ENCODE assay signal across 14 mouse cellular contexts in genomic region chr17:56308088-56308487, GRCm38 (mm10). TPM values are rescaled to one million over a fixed set of nuclear protein-coding genes. Genes with fewer than 3 reads are reported as not detected.
A peak's percentile ranks its signal among the peaks of the same experiment; 100 is the strongest.
DNase-seq lines count a peak whose midpoint lies in the region; ATAC-seq and TF ChIP-seq lines count a peak whose summit lies in the region.
"Had no signal": no experiment of that assay in that cellular context is flagged by ENCODE, and none has a peak within 500 bp of the region (broad histone marks: within the 10 kb centered on the region; RNA-seq: fewer than 3 reads in every experiment).

No protein-coding gene starts in this region.

- 76% methylated on average over 6 of the region's 6 CpGs for WGBS in heart, embryonic 13.5 days
- 48% methylated on average over 6 of the region's 6 CpGs for WGBS in lung, postnatal 0 days

- no peak overlapping the region for H3K4me2 ChIP-seq in heart, embryonic 13.5 days
- no peak overlapping the region for H3K4me2 ChIP-seq in lung, postnatal 0 days (replicated peaks; ENCODE audit: low read depth, low read length)
- H3K4me2 ChIP-seq: neural tube, embryonic 12.5 days had no signal

- H3K9ac ChIP-seq in heart, embryonic 13.5 days: peak overlapping the region; percentile 59
- no peak overlapping the region for H3K9ac ChIP-seq in lung, postnatal 0 days (replicated peaks; ENCODE audit: low read depth)
- H3K9ac ChIP-seq: neural tube, embryonic 12.5 days had no signal

- H3K36me3 ChIP-seq in heart, embryonic 13.5 days: peaks cover 76% of the 10 kb centered on the region
- H3K36me3 ChIP-seq in G1E (replicated peaks): peaks cover 86% of the 10 kb centered on the region
- H3K36me3 ChIP-seq in lung, postnatal 0 days (ENCODE audit: insufficient read depth, low read length): no peaks in the 10 kb centered on the region

- H3K27me3 ChIP-seq in heart, embryonic 13.5 days (replicated peaks): no peaks in the 10 kb centered on the region
- H3K27me3 ChIP-seq in G1E (ENCODE audit: insufficient read depth, low read length): no peaks in the 10 kb centered on the region
- H3K27me3 ChIP-seq in lung, postnatal 0 days (replicated peaks; ENCODE audit: insufficient read depth, low read length): no peaks in the 10 kb centered on the region
- H3K27me3 ChIP-seq: neural tube, embryonic 12.5 days; Patski had no signal

- H3K9me3 ChIP-seq in heart, embryonic 13.5 days: no peaks in the 10 kb centered on the region
- no peaks in the 10 kb centered on the region for H3K9me3 ChIP-seq in G1E (replicated peaks)
- H3K9me3 ChIP-seq in lung, postnatal 0 days (ENCODE audit: low read length): no peaks in the 10 kb centered on the region
- H3K9me3 ChIP-seq: neural tube, embryonic 12.5 days had no signal

- no peak for TF ChIP-seq EP300 in lung, postnatal 0 days (IDR thresholded peaks at IDR 0.05)

- DNase-seq in heart, postnatal 36 days: no peak
- DNase-seq in G1E (ENCODE audit: low spot score): no peak
- peak; percentile 75 for DNase-seq in kidney, adult 9 months
- DNase-seq in lung, postnatal 0 days (ENCODE audit: low spot score): peak; percentile 45
- no peak for DNase-seq in right cerebral cortex, adult 2 months (ENCODE audit: low spot score in 2 of 2)
- DNase-seq in ovary, postnatal 14 days (ENCODE audit: low spot score): no peak
- DNase-seq: heart, postnatal 10 days; layer of hippocampus, postnatal 36 days had no signal

- no peak for TF ChIP-seq CTCF in G1E (IDR thresholded peaks at IDR 0.05; ENCODE audit: low read depth, low read length)
- TF ChIP-seq CTCF in lung, postnatal 0 days (IDR thresholded peaks at IDR 0.05): no peak

- intact Hi-C loops in heart, postnatal 36 days (cut with DNase I): no loop called here

- ATAC-seq in heart, embryonic 13.5 days (ENCODE audit: extremely low read depth, insufficient number of reproducible peaks, low FRiP score, low TSS enrichment): no peak
- ATAC-seq in G1E (ENCODE audit: extremely low read depth, insufficient number of reproducible peaks, low FRiP score, poor library complexity, severe bottlenecking): no peak
- ATAC-seq in lung, postnatal 0 days: peak; percentile 9
- no peak for ATAC-seq in activated CD4-positive, CD25-positive, alpha-beta regulatory T cell, adult 4 months
- ATAC-seq: Patski had no signal

- no peak overlapping the region for H3K27ac ChIP-seq in heart, embryonic 13.5 days (replicated peaks)
- peak overlapping the region; percentile 57; the same call in 1 of the 2 replicates for H3K27ac ChIP-seq in lung, postnatal 0 days (ENCODE audit: low read length)
- H3K27ac ChIP-seq: neural tube, embryonic 12.5 days had no signal

- H3K4me1 ChIP-seq in heart, embryonic 13.5 days: peaks cover 45% of the 10 kb centered on the region
- H3K4me1 ChIP-seq in G1E (ENCODE audit: insufficient read depth, low read depth, low read length): peaks cover 80% of the 10 kb centered on the region
- H3K4me1 ChIP-seq in lung, postnatal 0 days (ENCODE audit: insufficient read depth, low read depth, low read length): peaks cover 17% of the 10 kb centered on the region

- no peak overlapping the region for H3K4me3 ChIP-seq in heart, embryonic 13.5 days
- peak overlapping the region; percentile 13; the same call in 1 of the 2 replicates for H3K4me3 ChIP-seq in G1E (ENCODE audit: low read depth, low read length)
- H3K4me3 ChIP-seq in lung, postnatal 0 days (ENCODE audit: low read depth, low read length): no peak overlapping the region
- H3K4me3 ChIP-seq: neural tube, embryonic 12.5 days had no signal

RNA-seq across cellular contexts. Expression of gene Uhrf1, which starts 5.0 kb away (rescaled TPM):
- 70.7 and 74.7 TPM in 2 replicates for polyA plus RNA-seq in heart, embryonic 13.5 days (2015; fragmentation: Nextera tagmentation; extraction: Ambion mirVana)
- total RNA-seq in heart, postnatal 36 days (2021): 1 to 10 TPM; 2.8 to 3.3 TPM
- total RNA-seq in G1E (2014; fragmentation: Nextera tagmentation) (108 and 118 TPM in 2 replicates), G1E (2017) (173 and 186 TPM in 2 replicates)
- polyA plus RNA-seq in G1E (2012): 193 and 196 TPM in 2 replicates
- polyA plus RNA-seq in lung, postnatal 0 days (2015; fragmentation: Nextera tagmentation; extraction: Ambion mirVana): 7.0 and 8.4 TPM in 2 replicates
- polyA plus RNA-seq in activated CD4-positive, CD25-positive, alpha-beta regulatory T cell, adult 4 months (2017; shearing (Covaris generic)): 10 to 100 TPM; 19.4 to 33.7 TPM

RNA-seq across cellular contexts. Expression of gene Arrdc5, which starts 8.0 kb away (rescaled TPM):
- not detected in 2 replicates for polyA plus RNA-seq in heart, embryonic 13.5 days (2015; fragmentation: Nextera tagmentation; extraction: Ambion mirVana)
- total RNA-seq in heart, postnatal 36 days (2021): not detected
- not detected in 2 replicates for total RNA-seq in G1E (2014; fragmentation: Nextera tagmentation)
- total RNA-seq in G1E (2017): not detected in 2 replicates
- polyA plus RNA-seq in G1E (2012): not detected in 2 replicates
- polyA plus RNA-seq in lung, postnatal 0 days (2015; fragmentation: Nextera tagmentation; extraction: Ambion mirVana): not detected in 2 replicates
- not detected for polyA plus RNA-seq in activated CD4-positive, CD25-positive, alpha-beta regulatory T cell, adult 4 months (2017; shearing (Covaris generic))
- total RNA-seq: gastrocnemius, adult 18-20 months; heart, postnatal 10 days; layer of hippocampus, postnatal 36 days; megakaryocyte progenitor cell, adult 5-6 weeks had no signal
- polyA plus RNA-seq: neural tube, embryonic 12.5 days; Patski had no signal

RNA-seq across cellular contexts. Expression of gene Plin3, which starts 15.4 kb away (rescaled TPM):
- polyA plus RNA-seq in heart, embryonic 13.5 days (2015; fragmentation: Nextera tagmentation; extraction: Ambion mirVana): 67.1 and 71.8 TPM in 2 replicates
- 100 to 1,000 TPM; 183 to 206 TPM for total RNA-seq in heart, postnatal 36 days (2021)
- total RNA-seq in G1E (2014; fragmentation: Nextera tagmentation) (8.1 and 12.3 TPM in 2 replicates), G1E (2017) (55.9 and 64.1 TPM in 2 replicates)
- 12.2 and 12.7 TPM in 2 replicates for polyA plus RNA-seq in G1E (2012)
- 95.3 and 99.3 TPM in 2 replicates for polyA plus RNA-seq in lung, postnatal 0 days (2015; fragmentation: Nextera tagmentation; extraction: Ambion mirVana)
- polyA plus RNA-seq in activated CD4-positive, CD25-positive, alpha-beta regulatory T cell, adult 4 months (2017; shearing (Covaris generic)): 10 to 100 TPM; 22.5 to 40.9 TPM

RNA-seq across cellular contexts. Expression of gene Kdm4b, which starts 17.8 kb away (rescaled TPM):
- polyA plus RNA-seq in heart, embryonic 13.5 days (2015; fragmentation: Nextera tagmentation; extraction: Ambion mirVana): 25.5 and 25.9 TPM in 2 replicates
- 10 to 100 TPM; 38.0 to 40.9 TPM for total RNA-seq in heart, postnatal 36 days (2021)
- total RNA-seq in G1E (2014; fragmentation: Nextera tagmentation) (28.3 and 35.1 TPM in 2 replicates), G1E (2017) (21.5 and 24.6 TPM in 2 replicates)
- 31.1 and 32.3 TPM in 2 replicates for polyA plus RNA-seq in G1E (2012)
- 19.7 and 22.4 TPM in 2 replicates for polyA plus RNA-seq in lung, postnatal 0 days (2015; fragmentation: Nextera tagmentation; extraction: Ambion mirVana)
- polyA plus RNA-seq in activated CD4-positive, CD25-positive, alpha-beta regulatory T cell, adult 4 months (2017; shearing (Covaris generic)): 1 to 10 TPM; 6.4 to 6.8 TPM

RNA-seq across cellular contexts. Expression of gene Ticam1, which starts 31.5 kb away (rescaled TPM):
- 7.7 and 8.4 TPM in 2 replicates for polyA plus RNA-seq in heart, embryonic 13.5 days (2015; fragmentation: Nextera tagmentation; extraction: Ambion mirVana)
- 1 to 10 TPM; 8.7 to 8.8 TPM for total RNA-seq in heart, postnatal 36 days (2021)
- total RNA-seq in G1E (2014; fragmentation: Nextera tagmentation) (15.2 and 16.2 TPM in 2 replicates), G1E (2017) (4.9 and 5.7 TPM in 2 replicates)
- 7.4 and 8.1 TPM in 2 replicates for polyA plus RNA-seq in G1E (2012)
- polyA plus RNA-seq in lung, postnatal 0 days (2015; fragmentation: Nextera tagmentation; extraction: Ambion mirVana): 3.5 and 4.1 TPM in 2 replicates
- 10 to 100 TPM in 1 of 2 experiments, 1 to 10 TPM in 1; 6.4 to 11.3 TPM for polyA plus RNA-seq in activated CD4-positive, CD25-positive, alpha-beta regulatory T cell, adult 4 months (2017; shearing (Covaris generic))

Comparison
In these comparisons a context has a peak if more than half of its experiments do, and no peak if none do; other contexts are left out.
1. DNase-seq: peak in kidney, adult 9 months (single experiment) and lung, postnatal 0 days (single experiment); none in heart, postnatal 36 days (0 of 2), G1E (single experiment), right cerebral cortex, adult 2 months (0 of 2) and ovary, postnatal 14 days (single experiment).